ENCODE assay signal across 9 mouse cellular contexts in genomic region chr11:116994095-116994582, GRCm38 (mm10).
DNase-seq lines count a peak whose midpoint lies in the region; ATAC-seq and TF ChIP-seq lines count a peak whose summit lies in the region.
"Had no signal": no experiment of that assay in that cellular context is flagged by ENCODE, and none has a peak within 500 bp of the region (broad histone marks: within the 10 kb centered on the region; RNA-seq: fewer than 3 reads in every experiment).

No protein-coding gene starts in this region.

- peaks cover 38% of the 10 kb centered on the region for H3K27me3 ChIP-seq in liver, embryonic 11.5 days (replicated peaks; ENCODE audit: control insufficient read depth, insufficient read depth, low read length)
- peaks cover 65% of the 10 kb centered on the region for H3K27me3 ChIP-seq in liver, embryonic 12.5 days (replicated peaks)
- H3K27me3 ChIP-seq in heart, postnatal 0 days (ENCODE audit: control insufficient read depth, insufficient read depth, low read length), result peaks cover 36% of the 10 kb centered on the region
- 0 out of 2 replicates have a peak, but pooled peaks cover 8% of the 10 kb centered on the region for H3K27me3 ChIP-seq in midbrain, embryonic 13.5 days

- TF ChIP-seq POLR2A in cortical plate, adult 2 months (IDR thresholded peaks at IDR 0.05; ENCODE audit: extremely low read depth, insufficient read depth, low read length), result no peak

- H3K4me2 ChIP-seq in liver, embryonic 11.5 days, result no peak overlapping the region
- H3K4me2 ChIP-seq in liver, embryonic 12.5 days, result no peak overlapping the region
- peak overlapping the region; percentile 10; the same call in 1 of the 2 replicates for H3K4me2 ChIP-seq in heart, postnatal 0 days (ENCODE audit: low read depth, low read length)
- H3K4me2 ChIP-seq in midbrain, embryonic 13.5 days (replicated peaks), result peak overlapping the region; percentile 47
- H3K4me2 ChIP-seq: liver, embryonic 15.5 days had no signal

- TF ChIP-seq CTCF in cortical plate, adult 2 months (IDR thresholded peaks at IDR 0.05; ENCODE audit: extremely low read depth, insufficient read depth, low read length), result peak; percentile 66
- TF ChIP-seq CTCF in heart, postnatal 0 days (IDR thresholded peaks at IDR 0.05; ENCODE audit: low read depth), result peak; percentile 63

- no peak overlapping the region for H3K4me3 ChIP-seq in liver, embryonic 11.5 days (ENCODE audit: low read depth, low read length)
- no peak overlapping the region for H3K4me3 ChIP-seq in liver, embryonic 12.5 days
- no peak overlapping the region for H3K4me3 ChIP-seq in cortical plate, adult 2 months (ENCODE audit: insufficient read depth, low read length)
- H3K4me3 ChIP-seq in heart, postnatal 0 days (ENCODE audit: low read depth, low read length), result no peak overlapping the region
- peak overlapping the region; percentile 27 for H3K4me3 ChIP-seq in midbrain, embryonic 13.5 days (replicated peaks)
- H3K4me3 ChIP-seq: liver, embryonic 15.5 days had no signal

- no peak for ATAC-seq in liver, embryonic 11.5 days (replicated peaks; ENCODE audit: low FRiP score)
- no peak for ATAC-seq in liver, embryonic 12.5 days
- ATAC-seq in heart, postnatal 0 days (ENCODE audit: insufficient read depth, low read depth), result no peak
- peak; percentile 83 for ATAC-seq in midbrain, embryonic 13.5 days

- TF ChIP-seq EP300 in heart, postnatal 0 days (IDR thresholded peaks at IDR 0.05; ENCODE audit: low read depth), result no peak

- WGBS in liver, embryonic 11.5 days, result 8% methylated on average over 18 of the region's 18 CpGs
- WGBS in liver, embryonic 12.5 days (ENCODE audit: insufficient replicate concordance), result 4% methylated on average over 18 of the region's 18 CpGs
- 4% methylated on average over 18 of the region's 18 CpGs for WGBS in heart, postnatal 0 days
- WGBS in midbrain, embryonic 13.5 days, result under 1% methylated on average over 18 of the region's 18 CpGs

- no peak overlapping the region for H3K27ac ChIP-seq in liver, embryonic 11.5 days (ENCODE audit: low read depth, low read length)
- H3K27ac ChIP-seq in liver, embryonic 12.5 days, result no peak overlapping the region
- H3K27ac ChIP-seq in cortical plate, adult 2 months (ENCODE audit: insufficient read depth, low read length), result no peak overlapping the region
- no peak overlapping the region for H3K27ac ChIP-seq in heart, postnatal 0 days (ENCODE audit: low read depth)
- H3K27ac ChIP-seq in midbrain, embryonic 13.5 days, result peak overlapping the region; percentile 51
- H3K27ac ChIP-seq: liver, embryonic 15.5 days had no signal

- H3K9me3 ChIP-seq in liver, embryonic 11.5 days (ENCODE audit: control insufficient read depth, low read length), result no peaks in the 10 kb centered on the region
- H3K9me3 ChIP-seq in liver, embryonic 12.5 days (replicated peaks), result no peaks in the 10 kb centered on the region; the same call in 1 of the 2 replicates
- no peaks in the 10 kb centered on the region for H3K9me3 ChIP-seq in heart, postnatal 0 days (replicated peaks; ENCODE audit: control insufficient read depth, low read length)
- H3K9me3 ChIP-seq in midbrain, embryonic 13.5 days, result no peaks in the 10 kb centered on the region
- H3K9me3 ChIP-seq: liver, embryonic 15.5 days had no signal

- no peaks in the 10 kb centered on the region for H3K36me3 ChIP-seq in liver, embryonic 11.5 days (ENCODE audit: control insufficient read depth, insufficient read depth, low read length)
- H3K36me3 ChIP-seq in liver, embryonic 12.5 days, result no peaks in the 10 kb centered on the region
- H3K36me3 ChIP-seq in heart, postnatal 0 days (replicated peaks; ENCODE audit: control insufficient read depth, insufficient read depth, low read length), result no peaks in the 10 kb centered on the region
- no peaks in the 10 kb centered on the region for H3K36me3 ChIP-seq in midbrain, embryonic 13.5 days
- H3K36me3 ChIP-seq: liver, embryonic 15.5 days had no signal

- no peaks in the 10 kb centered on the region for H3K4me1 ChIP-seq in liver, embryonic 11.5 days (replicated peaks; ENCODE audit: control insufficient read depth, insufficient read depth, low read length)
- H3K4me1 ChIP-seq in liver, embryonic 12.5 days, result no peaks in the 10 kb centered on the region
- no peaks in the 10 kb centered on the region for H3K4me1 ChIP-seq in cortical plate, adult 2 months (ENCODE audit: control insufficient read depth, insufficient read depth, low read length)
- no peaks in the 10 kb centered on the region for H3K4me1 ChIP-seq in heart, postnatal 0 days (ENCODE audit: control insufficient read depth, insufficient read depth)
- peaks cover 29% of the 10 kb centered on the region for H3K4me1 ChIP-seq in midbrain, embryonic 13.5 days (replicated peaks)
- H3K4me1 ChIP-seq: liver, embryonic 15.5 days had no signal

- no peak overlapping the region for H3K9ac ChIP-seq in liver, embryonic 11.5 days (ENCODE audit: low read depth, low read length)
- no peak overlapping the region for H3K9ac ChIP-seq in liver, embryonic 12.5 days
- H3K9ac ChIP-seq in heart, postnatal 0 days (replicated peaks; ENCODE audit: low read depth, low read length), result no peak overlapping the region
- peak overlapping the region; percentile 41; the same call in 1 of the 2 replicates for H3K9ac ChIP-seq in midbrain, embryonic 13.5 days (replicated peaks)
- H3K9ac ChIP-seq: liver, embryonic 15.5 days had no signal

- DNase-seq in liver, embryonic 11.5 days (ENCODE audit: low spot score), result peak; percentile 42
- DNase-seq in heart, postnatal 0 days (ENCODE audit: low spot score), result no peak
- peak; percentile 48 to 66 for DNase-seq in layer of hippocampus, postnatal 10 days (ENCODE audit: low spot score in 2 of 2)
- peak; percentile 73 for DNase-seq in thymus, postnatal 14 days
- DNase-seq in spleen, postnatal 14 days (ENCODE audit: low spot score in 2 of 2), result no peak

Comparison
In these comparisons a context has a peak if more than half of its experiments do, and no peak if none do; other contexts are left out.
1. DNase-seq: peak in liver, embryonic 11.5 days (single experiment), layer of hippocampus, postnatal 10 days (2 of 2) and thymus, postnatal 14 days (single experiment); none in heart, postnatal 0 days (single experiment) and spleen, postnatal 14 days (0 of 2).
2. H3K4me2 ChIP-seq: peak in heart, postnatal 0 days (single experiment) and midbrain, embryonic 13.5 days (single experiment); none in liver, embryonic 11.5 days (single experiment) and liver, embryonic 12.5 days (single experiment).